Mouse (Mus musculus): ENCODE measurements around the gene Dcst2.

DNA sequence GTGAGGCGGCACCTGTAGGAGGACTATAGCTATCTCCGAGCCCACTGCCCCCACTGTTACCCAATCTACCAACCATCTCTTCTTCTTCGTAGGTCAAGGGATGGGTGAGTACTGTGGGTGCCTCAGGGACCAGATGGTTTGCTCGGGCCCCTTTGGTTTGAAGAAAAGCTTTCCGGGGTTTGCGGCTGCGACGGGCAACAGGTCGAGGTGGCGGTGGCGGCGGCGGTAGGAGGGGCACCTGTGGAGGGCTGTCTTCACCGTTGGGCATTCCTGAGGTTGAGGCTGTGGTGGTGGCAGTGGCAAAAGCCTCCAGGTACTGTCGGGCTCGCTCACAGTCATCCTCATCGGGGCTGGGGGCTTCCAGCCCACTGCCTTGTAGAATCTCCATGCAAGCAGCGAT is 18.9 kb downstream of the Dcst2 start:
- TF ChIP-seq KAT2A (conservative IDR thresholded peaks at IDR 0.05; ENCODE audit: low read depth, low read length), result no peak
- no peak for TF ChIP-seq MYC (IDR thresholded peaks at IDR 0.05; ENCODE audit: low read depth, low read length)
- TF ChIP-seq CHD1 (IDR thresholded peaks at IDR 0.05; ENCODE audit: low read depth, low read length), result no peak
- no peak for TF ChIP-seq ZNF384 (IDR thresholded peaks at IDR 0.05; ENCODE audit: low read depth, low read length)
- no peak for TF ChIP-seq TCF12 (IDR thresholded peaks at IDR 0.05; ENCODE audit: low read depth, low read length)
- TF ChIP-seq POLR2A (IDR thresholded peaks at IDR 0.05; ENCODE audit: control insufficient read depth in 1 of 2, insufficient read depth in 1 of 2, low read depth in 1 of 2, low read length in 2 of 2, poor library complexity in 1 of 2), result no peak
- TF ChIP-seq ZKSCAN1 (IDR thresholded peaks at IDR 0.05; ENCODE audit: low read depth, low read length), result no peak
- TF ChIP-seq CTCF (IDR thresholded peaks at IDR 0.05 in 2 of 3, conservative IDR thresholded peaks at IDR 0.05 in 1 of 3; ENCODE audit: control insufficient read depth in 1 of 3, insufficient read depth in 1 of 3, low read depth in 2 of 3, low read length in 3 of 3, poor library complexity in 1 of 3, severe bottlenecking in 1 of 3), result no peak
- no peak for TF ChIP-seq EP300 (IDR thresholded peaks at IDR 0.05; ENCODE audit: low read depth in 1 of 2, low read length in 2 of 2)
- TF ChIP-seq GATA1 (IDR thresholded peaks at IDR 0.05; ENCODE audit: low read depth, low read length), result no peak
- TF ChIP-seq RCOR1 (IDR thresholded peaks at IDR 0.05; ENCODE audit: low read depth, low read length), result no peak
- no peak for TF ChIP-seq MXI1 (IDR thresholded peaks at IDR 0.05; ENCODE audit: low read depth, low read length)
- TF ChIP-seq NRF1 (IDR thresholded peaks at IDR 0.05; ENCODE audit: insufficient read depth, low read depth, low read length, poor library complexity, severe bottlenecking), result no peak
- no peak for TF ChIP-seq HCFC1 (IDR thresholded peaks at IDR 0.05; ENCODE audit: low read depth, low read length)
